Mouse (Mus musculus) cerebellum, postnatal 4 days (tissue): ENCODE measurements around the gene Srgap3.
A peak's percentile ranks its signal among the peaks of the same experiment; 100 is the strongest.

Experiments
- DNase-seq, 2 experiments: peaks; one replicate each; pipeline ENCODE4 v3.0.0; 2022; ENCODE audit warnings: low spot score in 2 of 2, mixed read lengths in 1 of 2

The Srgap3 gene

GRCm38 (mm10) chr6:112946895-112947436, at the start of gene Srgap3:
Srgap3 (minus strand) TSS chr6:112947266.
- peak; percentile 58 to 73 for DNase-seq

DNA sequence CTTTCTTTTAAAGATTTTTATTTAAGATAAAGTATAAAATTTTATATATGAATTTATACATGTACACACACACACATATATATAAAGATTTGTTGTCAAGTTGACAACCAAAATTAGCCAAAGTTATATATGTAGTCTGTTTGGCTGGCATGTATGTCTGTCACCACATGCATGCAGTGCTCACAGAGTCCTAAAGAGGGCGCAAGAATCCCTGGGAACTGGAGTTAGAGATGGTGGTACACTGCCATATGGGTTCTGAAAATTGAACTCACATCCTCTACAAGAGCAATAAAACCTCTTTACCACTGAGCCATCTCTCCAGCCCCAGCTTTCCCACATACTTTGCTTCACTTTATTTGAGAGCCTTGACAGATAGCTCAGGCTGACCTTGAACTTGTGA, 48.6 kb upstream of the Srgap3 start:
- no peak for DNase-seq

- DNase-seq, result no peak
Measured at GRCm38 (mm10) chr6:112990119-112990518, 43.1 kb upstream of the Srgap3 start.

GRCm38 (mm10) chr6:112985362-112986314, 38.6 kb upstream of the Srgap3 start:
- DNase-seq, result no peak

- no peak for DNase-seq
Measured at GRCm38 (mm10) chr6:112982241-112982640, 35.2 kb upstream of the Srgap3 start.

GRCm38 (mm10) chr6:112978947-112979346, 31.9 kb upstream of the Srgap3 start:
- DNase-seq, result no peak

GRCm38 (mm10) chr6:112977246-112977645, 30.2 kb upstream of the Srgap3 start:
- DNase-seq, result no peak

DNA sequence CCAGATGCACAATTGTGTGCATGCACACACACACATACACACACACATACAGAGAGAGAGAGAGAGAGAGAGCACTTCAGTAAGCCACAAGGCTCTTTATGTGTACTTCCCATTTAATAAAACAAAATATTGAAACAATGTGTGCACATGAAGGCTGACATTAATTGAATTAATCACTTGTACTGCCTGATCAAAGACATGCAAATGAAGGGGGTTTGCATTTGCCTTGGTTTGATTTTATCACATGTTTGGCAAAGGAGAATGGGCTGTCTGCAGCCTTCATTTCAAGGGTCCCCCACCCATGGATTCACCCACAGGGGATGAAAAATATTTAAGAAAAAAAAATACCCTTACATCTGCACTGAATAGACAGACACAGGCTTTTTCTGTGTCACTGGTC, 29.5 kb upstream of the Srgap3 start:
- no peak for DNase-seq

DNA sequence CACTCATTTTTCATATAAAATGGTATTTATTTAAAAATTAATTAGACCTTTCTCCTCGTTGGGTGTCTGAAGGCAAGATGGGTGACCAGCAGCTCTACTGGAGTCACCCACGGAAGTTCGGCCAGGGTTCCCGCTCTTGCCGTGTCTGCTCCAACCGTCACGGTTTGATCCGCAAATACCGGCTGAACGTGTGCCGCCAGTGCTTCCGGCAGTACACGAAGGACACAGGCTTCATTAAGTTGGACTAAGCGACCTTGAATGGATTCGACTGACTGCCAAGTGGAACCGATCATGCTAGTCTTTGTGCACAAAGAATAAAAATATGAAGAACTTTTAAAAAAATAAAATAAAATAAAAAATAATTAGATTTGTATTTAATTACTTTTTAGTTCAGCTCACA, 29.1 kb upstream of the Srgap3 start:
- DNase-seq, result no peak

GRCm38 (mm10) chr6:112973786-112974720, 27.0 kb upstream of the Srgap3 start:
- DNase-seq, result no peak

DNA sequence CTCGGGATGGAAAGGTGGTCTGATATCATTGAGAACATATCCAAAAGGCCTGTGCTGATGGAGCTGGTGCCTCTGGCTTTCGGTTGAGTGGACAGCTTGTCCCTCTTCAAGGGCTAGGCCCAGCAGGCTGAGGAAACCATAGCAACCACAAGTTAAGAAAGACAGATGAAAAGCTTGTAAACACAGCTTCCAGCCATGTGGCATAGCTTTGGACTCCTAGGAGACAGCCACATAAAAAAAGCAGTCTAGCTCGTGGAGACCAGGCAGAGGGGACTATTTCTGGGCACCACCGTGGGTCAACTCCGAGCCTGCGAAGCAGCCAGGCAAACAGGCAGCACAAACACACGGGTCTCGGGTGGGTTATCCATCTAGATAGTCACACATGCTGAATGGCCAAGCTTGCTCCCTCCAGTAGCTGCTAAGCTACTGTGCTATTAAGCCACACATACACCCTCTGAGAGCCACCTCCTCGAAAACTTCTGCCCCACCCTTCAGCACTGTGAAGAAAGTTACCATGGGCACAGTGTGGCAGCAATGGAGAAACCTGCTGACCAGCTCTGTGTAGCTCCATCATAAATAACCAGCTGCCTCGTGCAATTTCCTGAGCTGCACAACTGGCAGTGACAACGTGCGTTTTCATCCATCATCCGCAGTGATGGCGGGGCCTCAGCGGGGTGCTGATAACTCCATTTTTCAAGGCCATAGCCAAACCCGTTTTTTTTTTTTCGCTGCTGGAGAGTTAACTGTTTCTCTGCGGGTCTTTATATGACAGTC, 26.0 kb upstream of the Srgap3 start:
- DNase-seq, result peak in 1 of 2 experiments; percentile 33

- no peak for DNase-seq
Measured at GRCm38 (mm10) chr6:112972127-112972526, 25.1 kb upstream of the Srgap3 start.

- DNase-seq, result no peak
Measured at GRCm38 (mm10) chr6:112971116-112971768, 24.2 kb upstream of the Srgap3 start.

DNA sequence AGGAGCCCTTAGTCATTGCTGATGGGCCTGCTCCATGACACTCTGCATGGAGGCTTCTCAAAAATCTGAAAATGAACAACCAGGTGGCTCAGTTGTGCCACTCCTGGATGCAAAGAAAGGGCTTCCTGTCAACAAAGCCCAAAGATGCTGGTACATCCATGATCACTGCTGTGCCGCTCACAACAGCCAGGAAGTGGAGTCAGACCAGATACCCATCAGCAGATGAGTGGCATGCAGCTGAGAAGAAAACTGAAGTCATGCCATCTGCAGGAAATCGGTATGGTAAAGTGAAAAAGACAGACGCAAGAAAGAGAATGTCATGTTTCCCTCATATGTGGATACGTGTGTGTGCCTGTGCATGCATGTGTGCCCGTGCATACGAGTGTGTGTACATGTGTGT, 20.3 kb upstream of the Srgap3 start:
- no peak for DNase-seq

- no peak for DNase-seq
Measured at GRCm38 (mm10) chr6:112958360-112958759, 11.3 kb upstream of the Srgap3 start.

DNA sequence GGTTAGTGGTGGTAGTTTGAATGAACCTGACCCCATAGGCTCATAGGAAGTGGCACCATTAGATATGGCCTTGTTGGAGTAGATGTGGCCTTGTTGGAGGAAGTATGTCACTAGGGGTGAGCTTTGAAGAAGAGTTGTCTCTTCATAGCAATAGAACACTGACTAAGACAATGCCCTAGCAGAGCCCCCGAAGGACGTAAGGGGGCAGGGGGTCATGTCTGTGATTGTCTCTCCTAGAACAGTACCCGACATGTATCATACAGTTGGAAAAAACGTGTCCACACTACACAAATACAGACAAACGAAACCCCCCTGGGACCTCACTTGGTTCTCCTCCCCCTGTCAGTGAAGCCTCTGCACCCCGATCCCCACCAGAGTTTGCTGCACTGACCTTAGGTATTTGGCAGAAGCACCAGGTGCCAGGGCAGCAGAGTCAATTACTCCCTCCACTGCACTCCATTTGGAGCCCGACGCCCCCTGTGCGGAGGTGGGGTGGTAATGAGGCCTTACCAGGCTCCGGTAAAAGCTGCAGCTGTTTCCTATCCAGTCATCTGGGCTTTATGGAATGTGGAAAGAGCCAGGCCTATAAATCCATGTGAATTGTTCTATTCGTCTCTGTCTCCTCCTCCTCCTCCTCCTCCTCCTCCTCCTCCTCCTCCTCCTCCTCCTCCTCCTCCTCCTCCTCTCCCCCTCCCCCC, 10.7 kb upstream of the Srgap3 start:
- DNase-seq, result no peak

GRCm38 (mm10) chr6:112955773-112956172, 8.7 kb upstream of the Srgap3 start:
- no peak for DNase-seq

DNA sequence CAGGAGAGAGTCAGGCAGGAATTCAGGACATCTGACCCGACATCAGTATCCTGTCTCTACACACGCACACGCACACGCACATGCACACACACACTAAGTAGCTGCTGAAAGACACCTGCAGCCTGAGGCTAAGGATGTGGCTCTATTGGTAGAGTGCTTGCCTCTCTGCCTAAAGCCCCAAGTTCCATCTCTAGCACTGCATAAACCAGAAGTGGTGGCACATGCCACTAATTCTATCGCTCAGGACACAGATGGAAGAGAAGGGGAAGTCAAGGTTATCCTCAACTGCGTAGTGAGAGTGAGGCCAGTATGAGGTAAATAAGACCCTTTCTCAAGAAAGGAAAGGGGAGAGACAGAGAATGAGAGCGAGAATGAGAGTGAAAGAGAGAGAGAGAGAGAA, 6.8 kb upstream of the Srgap3 start:
- DNase-seq, result no peak

DNA sequence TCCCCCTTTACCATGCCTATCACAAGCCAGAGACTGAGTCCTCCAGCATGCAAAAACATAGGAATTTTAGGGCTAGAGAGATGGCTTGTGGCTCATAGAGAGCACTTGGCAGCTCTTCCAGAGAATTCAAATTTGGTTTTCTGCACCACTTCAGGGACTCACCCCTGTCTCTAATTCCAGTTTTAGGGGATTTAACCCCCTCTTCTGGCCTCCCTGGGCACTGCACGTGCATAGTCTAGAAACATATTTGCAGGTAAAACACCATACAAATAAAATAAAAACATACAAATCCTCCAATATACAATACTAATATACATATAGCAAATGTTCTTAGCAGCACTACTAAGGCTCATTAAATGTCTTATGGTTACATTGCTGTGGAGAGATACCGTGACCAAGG, 4.2 kb upstream of the Srgap3 start:
- DNase-seq, result no peak
